Mouse (Mus musculus) embryonic facial prominence, embryonic 10.5 days (tissue): ENCODE results near the gene Srbd1. TPM values are rescaled to one million over a fixed set of nuclear protein-coding genes. Genes with fewer than 3 reads are reported as not detected.

Source experiments
- polyA plus RNA-seq: library from polyadenylated mRNA; unstranded; fragments of >200 nt; fragmentation: Nextera tagmentation; extraction: Ambion mirVana; gene quantifications from 2 replicates; pipeline ENCODE4 v1.2.1, GENCODE M21; 2016

Srbd1 gene
- polyA plus RNA-seq, 1 experiment from 2014 or later = 24.5 TPM

Other genes with a start within 250 kb of the Srbd1 start
- gene Prkce, start 22.6 kb upstream of the Srbd1 start, polyA plus RNA-seq = 4.2 and 5.6 TPM in 2 replicates